Mouse (Mus musculus) lung, embryonic 14.5 days (tissue): ENCODE results near the gene Dnmt3a. TPM values are rescaled to one million over a fixed set of nuclear protein-coding genes. Genes with fewer than 3 reads are reported as not detected.

Experiments
- ATAC-seq: fragments of 200-750 bp; cut with Nextera tagmentation; 2 replicates; pipeline ENCODE4 v1.8.0; 2017; ENCODE audit warnings: mild to moderate bottlenecking, moderate TSS enrichment, moderate library complexity; ENCODE audit not compliant: insufficient read depth
- DNase-seq: peaks from one replicate; pipeline ENCODE4 v3.0.0-alpha.2; 2015
- H3K27ac ChIP-seq: fragments of 300-500 bp; sonication (generic); 2 replicates; pipeline ENCODE4 v1.5.1; 2014; ENCODE audit warnings: low read depth, mild to moderate bottlenecking, moderate library complexity
- H3K27me3 ChIP-seq: fragments of 300-500 bp; sonication (generic); 2 replicates; pipeline ENCODE4 v1.6.1; 2014; ENCODE audit warnings: low read length, control low read depth; ENCODE audit not compliant: insufficient read depth
- H3K36me3 ChIP-seq: fragments of 300-500 bp; sonication (generic); 2 replicates; pipeline ENCODE4 v1.6.1; 2014; ENCODE audit warnings: control low read depth; ENCODE audit not compliant: insufficient read depth
- H3K4me1 ChIP-seq: fragments of 300-500 bp; sonication (generic); 2 replicates; pipeline ENCODE4 v1.6.1; 2014; ENCODE audit warnings: antibody characterized with exemption, control low read depth; ENCODE audit not compliant: insufficient read depth
- H3K4me2 ChIP-seq: fragments of 300-500 bp; sonication (generic); 2 replicates; pipeline ENCODE4 v1.6.1; 2014; ENCODE audit warnings: mild to moderate bottlenecking
- H3K4me3 ChIP-seq: fragments of 300-500 bp; sonication (generic); 2 replicates; pipeline ENCODE4 v1.5.1; 2014; ENCODE audit warnings: low read depth, low read length
- H3K9ac ChIP-seq: fragments of 300-500 bp; sonication (generic); 2 replicates; pipeline ENCODE4 v1.6.1; 2014
- H3K9me3 ChIP-seq: fragments of 300-500 bp; sonication (generic); 2 replicates; pipeline ENCODE4 v1.6.1; 2016; ENCODE audit warnings: low read depth, low read length, control low read depth
- CTCF ChIP-seq: IDR thresholded peaks from 2 replicates; pipeline ENCODE4 v1.5.1; 2016; ENCODE audit warnings: antibody characterized with exemption, low read depth
- WGBS: fragments of 180-500 bp; shearing (Covaris S2); extraction: QIAGEN DNeasy Blood & Tissue Kit; methylation state at CpG from one replicate; pipeline ENCODE4 v1.1.7; 2014; 5-methylcytosine and 5-hydroxymethylcytosine counted together
- polyA plus RNA-seq: library from polyadenylated mRNA; unstranded; fragments of >200 nt; fragmentation: Nextera tagmentation; extraction: Ambion mirVana; gene quantifications from 2 replicates; pipeline ENCODE4 v1.2.1, GENCODE M21; 2014

Gene Dnmt3a
- polyA plus RNA-seq, 1 experiment from 2014 or later = 95.5 TPM

GRCm38 (mm10) chr12:3851179-3851578 is 45.4 kb downstream of the Dnmt3a start:
- WGBS = 68% methylated on average over 4 of the region's 4 CpGs
- DNase-seq = no peak

GRCm38 (mm10) chr12:3852521-3852920 is 46.7 kb downstream of the Dnmt3a start:
- WGBS = 57% methylated on average over 5 of the region's 5 CpGs
- no peak overlapping the region for H3K27ac ChIP-seq
- H3K4me1 ChIP-seq = peaks cover 15% of the 10 kb centered on the region; the same call in 1 of the 2 replicates
- ATAC-seq (no peak), DNase-seq (no peak)
- H3K36me3 ChIP-seq = peaks cover 72% of the 10 kb centered on the region
- H3K4me2 ChIP-seq = no peak overlapping the region
- no peaks in the 10 kb centered on the region for H3K9me3 ChIP-seq
- H3K27me3 ChIP-seq = no peaks in the 10 kb centered on the region
- H3K9ac ChIP-seq = no peak overlapping the region
- peak; percentile 32 for TF ChIP-seq CTCF
- no peak overlapping the region for H3K4me3 ChIP-seq

More at GRCm38 (mm10) chr12:3851179-3851578, 45.4 kb downstream of the Dnmt3a start:
- no peak overlapping the region for H3K9ac ChIP-seq
- ATAC-seq = no peak
- H3K9me3 ChIP-seq = no peaks in the 10 kb centered on the region
- H3K4me3 ChIP-seq = no peak overlapping the region
- no peak overlapping the region for H3K27ac ChIP-seq
- H3K4me1 ChIP-seq = peaks cover 13% of the 10 kb centered on the region; the same call in 1 of the 2 replicates
- no peak overlapping the region for H3K4me2 ChIP-seq
- H3K36me3 ChIP-seq = peaks cover 65% of the 10 kb centered on the region
- H3K27me3 ChIP-seq = no peaks in the 10 kb centered on the region
- no peak for TF ChIP-seq CTCF

GRCm38 (mm10) chr12:3854419-3854818 is 48.6 kb downstream of the Dnmt3a start:
- Histone ChIP-seq H3K27me3 (no peaks in the 10 kb centered on the region), H3K4me2 (no peak overlapping the region), H3K36me3 (peaks cover 76% of the 10 kb centered on the region), H3K27ac (no peak overlapping the region), H3K4me1 (peaks cover 15% of the 10 kb centered on the region; the same call in 1 of the 2 replicates), H3K4me3 (no peak overlapping the region), H3K9ac (no peak overlapping the region), H3K9me3 (no peaks in the 10 kb centered on the region)
- no peak for ATAC-seq
- TF ChIP-seq CTCF = no peak
- no peak for DNase-seq
- WGBS = 58% methylated on average over 4 of the region's 4 CpGs

- no peak overlapping the region for H3K9ac ChIP-seq
- ATAC-seq = peak; percentile 60
These were observed 50.1 kb downstream of the Dnmt3a start for GRCm38 (mm10) chr12:3855762-3856501.

GRCm38 (mm10) chr12:3856748-3857147 is 50.9 kb downstream of the Dnmt3a start:
- no peak for ATAC-seq
- peaks cover 15% of the 10 kb centered on the region; the same call in 1 of the 2 replicates for H3K4me1 ChIP-seq
- H3K9ac ChIP-seq = no peak overlapping the region
- no peak overlapping the region for H3K4me2 ChIP-seq
- peaks cover 67% of the 10 kb centered on the region for H3K36me3 ChIP-seq
- WGBS = 67% methylated on average over 2 of the region's 2 CpGs
- TF ChIP-seq CTCF = no peak
- H3K27ac ChIP-seq = peak overlapping the region; percentile 9; the same call in 1 of the 2 replicates
- no peaks in the 10 kb centered on the region for H3K27me3 ChIP-seq
- no peaks in the 10 kb centered on the region for H3K9me3 ChIP-seq
- no peak for DNase-seq
- H3K4me3 ChIP-seq = no peak overlapping the region

More at GRCm38 (mm10) chr12:3855762-3856501, 50.1 kb downstream of the Dnmt3a start:
- Histone ChIP-seq H3K9me3 (no peaks in the 10 kb centered on the region), H3K27ac (peak overlapping the region; percentile 86), H3K4me3 (no peak overlapping the region), H3K36me3 (peaks cover 68% of the 10 kb centered on the region), H3K4me1 (peaks cover 15% of the 10 kb centered on the region; the same call in 1 of the 2 replicates), H3K4me2 (peak overlapping the region; percentile 27; the same call in 1 of the 2 replicates), H3K27me3 (no peaks in the 10 kb centered on the region)
- WGBS = 38% methylated on average over 7 of the region's 7 CpGs
- no peak for TF ChIP-seq CTCF
- peak; percentile 67 for DNase-seq

- peaks cover 72% of the 10 kb centered on the region for H3K36me3 ChIP-seq
These were observed 51.4 kb downstream of the Dnmt3a start for GRCm38 (mm10) chr12:3857231-3857630.

GRCm38 (mm10) chr12:3857773-3858172 is 52.0 kb downstream of the Dnmt3a start:
- H3K27me3 ChIP-seq = no peaks in the 10 kb centered on the region
- no peak for TF ChIP-seq CTCF
- H3K36me3 ChIP-seq = peaks cover 72% of the 10 kb centered on the region
- no peak overlapping the region for H3K4me3 ChIP-seq
- H3K4me1 ChIP-seq = peaks cover 15% of the 10 kb centered on the region; the same call in 1 of the 2 replicates
- ATAC-seq (no peak), DNase-seq (no peak)
- WGBS = 70% methylated on average over 9 of the region's 9 CpGs
- H3K9ac ChIP-seq = no peak overlapping the region
- H3K4me2 ChIP-seq = no peak overlapping the region
- H3K9me3 ChIP-seq = no peaks in the 10 kb centered on the region
- no peak overlapping the region for H3K27ac ChIP-seq

More at GRCm38 (mm10) chr12:3857231-3857630, 51.4 kb downstream of the Dnmt3a start:
- 79% methylated on average over 3 of the region's 3 CpGs for WGBS
- Histone ChIP-seq H3K9me3 (no peaks in the 10 kb centered on the region), H3K4me2 (no peak overlapping the region), H3K9ac (no peak overlapping the region), H3K4me3 (no peak overlapping the region), H3K4me1 (peaks cover 15% of the 10 kb centered on the region; the same call in 1 of the 2 replicates), H3K27ac (no peak overlapping the region), H3K27me3 (no peaks in the 10 kb centered on the region)
- TF ChIP-seq CTCF = no peak
- DNase-seq (no peak), ATAC-seq (no peak)
